Comparison of ENCODE assay signal across 17 mouse cellular contexts in genomic region chr1:171970854-171971586, GRCm38 (mm10). TPM values are rescaled to one million over a fixed set of nuclear protein-coding genes. Genes with fewer than 3 reads are reported as not detected.
A peak's percentile ranks its signal among the peaks of the same experiment; 100 is the strongest.
DNase-seq lines count a peak whose midpoint lies in the region; ATAC-seq and TF ChIP-seq lines count a peak whose summit lies in the region.
"Had no signal": no experiment of that assay in that cellular context is flagged by ENCODE, and none has a peak within 500 bp of the region (broad histone marks: within the 10 kb centered on the region; RNA-seq: fewer than 3 reads in every experiment).

No protein-coding gene starts in this region.

- 0 out of 2 replicates have a peak, but pooled peaks cover 4% of the 10 kb centered on the region for H3K9me3 ChIP-seq in midbrain, embryonic 10.5 days (replicated peaks)
- 0 out of 2 replicates have a peak, but pooled peaks cover under 1% of the 10 kb centered on the region for H3K9me3 ChIP-seq in midbrain, embryonic 16.5 days (replicated peaks; ENCODE audit: control insufficient read depth, low read length, poor library complexity, severe bottlenecking)
- 0 out of 2 replicates have a peak, but pooled peaks cover 4% of the 10 kb centered on the region for H3K9me3 ChIP-seq in hindbrain, embryonic 14.5 days (ENCODE audit: control insufficient read depth, low read length)
- no peaks in the 10 kb centered on the region for H3K9me3 ChIP-seq in neural tube, embryonic 13.5 days
- H3K9me3 ChIP-seq: G1E; limb, embryonic 15.5 days had no signal

- no peak for ATAC-seq in midbrain, embryonic 16.5 days
- peak; percentile 73 for ATAC-seq in hindbrain, embryonic 14.5 days (ENCODE audit: low FRiP score)
- peak; percentile 71 for ATAC-seq in neural tube, embryonic 13.5 days (ENCODE audit: low read depth)
- ATAC-seq: liver, postnatal 0 days had no signal

- no peaks in the 10 kb centered on the region for H3K27me3 ChIP-seq in midbrain, embryonic 10.5 days (ENCODE audit: low read depth, poor library complexity, severe bottlenecking)
- no peaks in the 10 kb centered on the region for H3K27me3 ChIP-seq in midbrain, embryonic 16.5 days (ENCODE audit: control insufficient read depth, insufficient read depth, low read depth, low read length)
- H3K27me3 ChIP-seq in hindbrain, embryonic 14.5 days (ENCODE audit: control insufficient read depth, insufficient read depth, low read length), result no peaks in the 10 kb centered on the region
- no peaks in the 10 kb centered on the region for H3K27me3 ChIP-seq in neural tube, embryonic 13.5 days
- H3K27me3 ChIP-seq: limb, embryonic 15.5 days had no signal

- H3K4me2 ChIP-seq in midbrain, embryonic 16.5 days (ENCODE audit: low read length), result no peak overlapping the region
- H3K4me2 ChIP-seq in hindbrain, embryonic 14.5 days (replicated peaks), result no peak overlapping the region
- no peak overlapping the region for H3K4me2 ChIP-seq in neural tube, embryonic 13.5 days
- H3K4me2 ChIP-seq: limb, embryonic 15.5 days had no signal

- no peak overlapping the region for H3K4me3 ChIP-seq in midbrain, embryonic 10.5 days
- no peak overlapping the region for H3K4me3 ChIP-seq in midbrain, embryonic 16.5 days (ENCODE audit: low read depth, low read length)
- no peak overlapping the region for H3K4me3 ChIP-seq in hindbrain, embryonic 14.5 days (replicated peaks; ENCODE audit: low read length)
- no peak overlapping the region for H3K4me3 ChIP-seq in neural tube, embryonic 13.5 days
- no peak overlapping the region for H3K4me3 ChIP-seq in gastrocnemius, adult 2 months
- H3K4me3 ChIP-seq: limb, embryonic 15.5 days had no signal

- peak overlapping the region; percentile 19; the same call in 1 of the 2 replicates for H3K27ac ChIP-seq in midbrain, embryonic 10.5 days (replicated peaks)
- no peak overlapping the region for H3K27ac ChIP-seq in midbrain, embryonic 16.5 days (ENCODE audit: low read length)
- peak overlapping the region; percentile 47 for H3K27ac ChIP-seq in hindbrain, embryonic 14.5 days
- peak overlapping the region; percentile 7; the same call in 1 of the 2 replicates for H3K27ac ChIP-seq in neural tube, embryonic 13.5 days (replicated peaks)
- no peak overlapping the region for H3K27ac ChIP-seq in gastrocnemius, adult 2 months
- H3K27ac ChIP-seq: limb, embryonic 15.5 days had no signal

- intact Hi-C loops in gastrocnemius, adult 2 months (cut with DNase I), result no loop called here

- no peak for DNase-seq in midbrain, embryonic 10.5 days (ENCODE audit: low spot score)
- peak; percentile 26 for DNase-seq in embryo, embryonic 11.5 days (ENCODE audit: low read depth, low spot score)
- DNase-seq in hindbrain, embryonic 14.5 days (ENCODE audit: low spot score), result peak; percentile 37
- DNase-seq in gastrocnemius, adult 2 months, result no peak
- DNase-seq in ovary, postnatal 10 days (ENCODE audit: low spot score), result no peak
- DNase-seq: cerebellum, adult 18-20 months; gastrocnemius, postnatal 14 days; heart, postnatal 14 days; kidney, adult 18-20 months; kidney, postnatal 25 days; liver, postnatal 0 days; lung, postnatal 36 days; thymus, adult 18-20 months had no signal

- H3K4me1 ChIP-seq in midbrain, embryonic 10.5 days, result peaks cover 13% of the 10 kb centered on the region
- H3K4me1 ChIP-seq in midbrain, embryonic 16.5 days (ENCODE audit: control insufficient read depth, insufficient read depth, low read length), result no peaks in the 10 kb centered on the region
- peaks cover 7% of the 10 kb centered on the region; the same call in 1 of the 2 replicates for H3K4me1 ChIP-seq in hindbrain, embryonic 14.5 days (replicated peaks; ENCODE audit: control insufficient read depth, insufficient read depth, low read length)
- peaks cover 14% of the 10 kb centered on the region for H3K4me1 ChIP-seq in neural tube, embryonic 13.5 days (replicated peaks)
- H3K4me1 ChIP-seq: limb, embryonic 15.5 days had no signal

- 48% methylated on average over 10 of the region's 10 CpGs for WGBS in midbrain, embryonic 10.5 days
- 29% methylated on average over 10 of the region's 10 CpGs for WGBS in midbrain, embryonic 16.5 days
- 18% methylated on average over 10 of the region's 10 CpGs for WGBS in hindbrain, embryonic 14.5 days
- WGBS in neural tube, embryonic 13.5 days, result 18% methylated on average over 10 of the region's 10 CpGs

- no peak for TF ChIP-seq CTCF in gastrocnemius, adult 2 months (IDR thresholded peaks at IDR 0.05)

- H3K36me3 ChIP-seq in midbrain, embryonic 10.5 days, result no peaks in the 10 kb centered on the region
- no peaks in the 10 kb centered on the region for H3K36me3 ChIP-seq in midbrain, embryonic 16.5 days (ENCODE audit: control insufficient read depth, insufficient read depth, low read length)
- H3K36me3 ChIP-seq in hindbrain, embryonic 14.5 days (replicated peaks; ENCODE audit: control insufficient read depth, insufficient read depth), result no peaks in the 10 kb centered on the region
- no peaks in the 10 kb centered on the region for H3K36me3 ChIP-seq in neural tube, embryonic 13.5 days
- H3K36me3 ChIP-seq: G1E; limb, embryonic 15.5 days had no signal

- H3K9ac ChIP-seq in midbrain, embryonic 16.5 days (ENCODE audit: low read depth, low read length), result no peak overlapping the region
- H3K9ac ChIP-seq in hindbrain, embryonic 14.5 days, result no peak overlapping the region
- H3K9ac ChIP-seq in neural tube, embryonic 13.5 days, result no peak overlapping the region
- H3K9ac ChIP-seq: limb, embryonic 15.5 days; liver, postnatal 0 days had no signal

RNA-seq across cellular contexts. Expression of gene Slamf6, which starts 53.7 kb away (rescaled TPM):
- polyA plus RNA-seq in midbrain, embryonic 10.5 days (2016; fragmentation: Nextera tagmentation; extraction: Ambion mirVana), result not detected in 2 replicates
- polyA plus RNA-seq in midbrain, embryonic 16.5 days (2015; fragmentation: Nextera tagmentation; extraction: Ambion mirVana), result not detected in 2 replicates
- 0.21 and 0.33 TPM in 2 replicates for polyA plus RNA-seq in hindbrain, embryonic 14.5 days (2014; fragmentation: Nextera tagmentation; extraction: Ambion mirVana)
- 0.13 and 0.44 TPM in 2 replicates for polyA plus RNA-seq in neural tube, embryonic 13.5 days (2015; fragmentation: Nextera tagmentation; extraction: Ambion mirVana)
- not detected for total RNA-seq in gastrocnemius, adult 2 months (2021)
- polyA plus RNA-seq: G1E; limb, embryonic 15.5 days had no signal

RNA-seq across cellular contexts. Expression of gene Vangl2, which starts 57.2 kb away (rescaled TPM):
- polyA plus RNA-seq in midbrain, embryonic 10.5 days (2016; fragmentation: Nextera tagmentation; extraction: Ambion mirVana), result 49.1 and 55.4 TPM in 2 replicates
- polyA plus RNA-seq in midbrain, embryonic 16.5 days (2015; fragmentation: Nextera tagmentation; extraction: Ambion mirVana), result 43.7 and 44.0 TPM in 2 replicates
- polyA plus RNA-seq in hindbrain, embryonic 14.5 days (2014; fragmentation: Nextera tagmentation; extraction: Ambion mirVana), result 48.9 and 49.5 TPM in 2 replicates
- polyA plus RNA-seq in neural tube, embryonic 13.5 days (2015; fragmentation: Nextera tagmentation; extraction: Ambion mirVana), result 46.8 and 50.5 TPM in 2 replicates
- total RNA-seq in gastrocnemius, adult 2 months (2021), result under 1 TPM; 0.47 to 0.54 TPM
- polyA plus RNA-seq: G1E had no signal

Comparison
In these comparisons a context has a peak if more than half of its experiments do, and no peak if none do; other contexts are left out.
1. H3K27ac ChIP-seq: peak in midbrain, embryonic 10.5 days (single experiment), hindbrain, embryonic 14.5 days (single experiment) and neural tube, embryonic 13.5 days (single experiment); none in midbrain, embryonic 16.5 days (single experiment) and gastrocnemius, adult 2 months (single experiment).
2. DNase-seq: peak in embryo, embryonic 11.5 days (single experiment) and hindbrain, embryonic 14.5 days (single experiment); none in midbrain, embryonic 10.5 days (single experiment), gastrocnemius, adult 2 months (single experiment) and ovary, postnatal 10 days (single experiment).